Mouse (Mus musculus): ENCODE results near the gene Blnk. TPM values are rescaled to one million over a fixed set of nuclear protein-coding genes. Genes with fewer than 3 reads are reported as not detected.

The Blnk gene
- polyA plus RNA-seq, 1 experiment from 2014 or later, result 0.38 TPM

- DNase-seq (ENCODE audit: low spot score), result peak; percentile 45
- no peaks in the 10 kb centered on the region for H3K9me3 ChIP-seq
- H3K36me3 ChIP-seq, result no peaks in the 10 kb centered on the region
- 0 out of 2 replicates have a peak, but pooled peaks cover 3% of the 10 kb centered on the region for H3K4me1 ChIP-seq
- H3K4me3 ChIP-seq, result no peak overlapping the region
- H3K27me3 ChIP-seq (ENCODE audit: insufficient read depth, poor library complexity, severe bottlenecking), result no peaks in the 10 kb centered on the region
- H3K27ac ChIP-seq, result no peak overlapping the region
- 52% methylated on average over 21 of the region's 21 CpGs for WGBS
Observed at GRCm38 (mm10) chr19:40995449-40996401, 1.4 kb upstream of the Blnk start.

- Histone ChIP-seq H3K36me3 (no peaks in the 10 kb centered on the region), H3K4me1 (0 out of 2 replicates have a peak, but pooled peaks cover 3% of the 10 kb centered on the region), H3K9me3 (no peaks in the 10 kb centered on the region), H3K27me3 (ENCODE audit: insufficient read depth, poor library complexity, severe bottlenecking) (no peaks in the 10 kb centered on the region), H3K27ac (no peak overlapping the region), H3K4me3 (no peak overlapping the region)
- peak; percentile 42 for DNase-seq (ENCODE audit: low spot score)
- 52% methylated on average over 7 of the region's 7 CpGs for WGBS
Observed at GRCm38 (mm10) chr19:40994911-40995310, 576 bp upstream of the Blnk start.

GRCm38 (mm10) chr19:40993356-40993755 lies 979 bp downstream of the Blnk start:
- no peak for DNase-seq (ENCODE audit: low spot score)
- H3K4me1 ChIP-seq, result 0 out of 2 replicates have a peak, but pooled peaks cover 3% of the 10 kb centered on the region
- no peak overlapping the region for H3K4me3 ChIP-seq
- no peaks in the 10 kb centered on the region for H3K27me3 ChIP-seq (ENCODE audit: insufficient read depth, poor library complexity, severe bottlenecking)
- 87% methylated on average over 5 of the region's 5 CpGs for WGBS
- H3K9me3 ChIP-seq, result no peaks in the 10 kb centered on the region
- no peaks in the 10 kb centered on the region for H3K36me3 ChIP-seq
- no peak overlapping the region for H3K27ac ChIP-seq

GRCm38 (mm10) chr19:40992517-40993044 lies 1.8 kb downstream of the Blnk start:
- WGBS, result 74% methylated on average over 8 of the region's 8 CpGs
- Histone ChIP-seq H3K4me3 (no peak overlapping the region), H3K27me3 (ENCODE audit: insufficient read depth, poor library complexity, severe bottlenecking) (no peaks in the 10 kb centered on the region), H3K27ac (no peak overlapping the region), H3K4me1 (0 out of 2 replicates have a peak, but pooled peaks cover 3% of the 10 kb centered on the region), H3K36me3 (no peaks in the 10 kb centered on the region), H3K9me3 (no peaks in the 10 kb centered on the region)
- DNase-seq (ENCODE audit: low spot score), result peak; percentile 48

- no peak overlapping the region for H3K27ac ChIP-seq
- no peak overlapping the region for H3K4me3 ChIP-seq
- H3K9me3 ChIP-seq, result no peaks in the 10 kb centered on the region
- DNase-seq (ENCODE audit: low spot score), result peak; percentile 66
- H3K4me1 ChIP-seq, result 0 out of 2 replicates have a peak, but pooled peaks cover 3% of the 10 kb centered on the region
- H3K27me3 ChIP-seq (ENCODE audit: insufficient read depth, poor library complexity, severe bottlenecking), result no peaks in the 10 kb centered on the region
- no peaks in the 10 kb centered on the region for H3K36me3 ChIP-seq
- WGBS, result 83% methylated on average over 11 of the region's 11 CpGs
Observed at GRCm38 (mm10) chr19:40992096-40992495, 2.2 kb downstream of the Blnk start.

- DNase-seq (ENCODE audit: low spot score), result peak; percentile 50
- H3K27me3 ChIP-seq (ENCODE audit: insufficient read depth, poor library complexity, severe bottlenecking), result no peaks in the 10 kb centered on the region
- 79% methylated on average over 7 of the region's 7 CpGs for WGBS
- H3K27ac ChIP-seq, result no peak overlapping the region
- no peaks in the 10 kb centered on the region for H3K36me3 ChIP-seq
- 0 out of 2 replicates have a peak, but pooled peaks cover 3% of the 10 kb centered on the region for H3K4me1 ChIP-seq
- H3K9me3 ChIP-seq, result no peaks in the 10 kb centered on the region
- H3K4me3 ChIP-seq, result no peak overlapping the region
Observed at GRCm38 (mm10) chr19:40991626-40992025, 2.7 kb downstream of the Blnk start.

- 89% methylated on average over 17 of the region's 17 CpGs for WGBS
- DNase-seq (ENCODE audit: low spot score), result peak; percentile 31
- Histone ChIP-seq H3K27ac (no peak overlapping the region), H3K4me1 (0 out of 2 replicates have a peak, but pooled peaks cover 3% of the 10 kb centered on the region), H3K36me3 (no peaks in the 10 kb centered on the region), H3K9me3 (no peaks in the 10 kb centered on the region), H3K4me3 (no peak overlapping the region), H3K27me3 (ENCODE audit: insufficient read depth, poor library complexity, severe bottlenecking) (no peaks in the 10 kb centered on the region)
Observed at GRCm38 (mm10) chr19:40990781-40991343, 3.5 kb downstream of the Blnk start.

- DNase-seq (ENCODE audit: low spot score), result peak; percentile 31
- WGBS, result 76% methylated on average over 9 of the region's 9 CpGs
Observed at GRCm38 (mm10) chr19:40989961-40990600, 4.3 kb downstream of the Blnk start.

GRCm38 (mm10) chr19:40988856-40989255 lies 5.5 kb downstream of the Blnk start:
- Histone ChIP-seq H3K27me3 (ENCODE audit: insufficient read depth, poor library complexity, severe bottlenecking) (no peaks in the 10 kb centered on the region), H3K4me3 (no peak overlapping the region), H3K27ac (no peak overlapping the region), H3K9me3 (no peaks in the 10 kb centered on the region), H3K36me3 (no peaks in the 10 kb centered on the region), H3K4me1 (no peaks in the 10 kb centered on the region)
- WGBS, result 71% methylated on average over 5 of the region's 5 CpGs
- peak; percentile 52 for DNase-seq (ENCODE audit: low spot score)

More at GRCm38 (mm10) chr19:40989961-40990600, 4.3 kb downstream of the Blnk start:
- H3K4me3 ChIP-seq, result no peak overlapping the region
- no peaks in the 10 kb centered on the region for H3K36me3 ChIP-seq
- H3K27ac ChIP-seq, result no peak overlapping the region
- H3K9me3 ChIP-seq, result no peaks in the 10 kb centered on the region
- 0 out of 2 replicates have a peak, but pooled peaks cover 2% of the 10 kb centered on the region for H3K4me1 ChIP-seq
- H3K27me3 ChIP-seq (ENCODE audit: insufficient read depth, poor library complexity, severe bottlenecking), result no peaks in the 10 kb centered on the region

GRCm38 (mm10) chr19:40984536-40984935 lies 9.8 kb downstream of the Blnk start:
- H3K4me3 ChIP-seq, result no peak overlapping the region
- H3K9me3 ChIP-seq, result no peaks in the 10 kb centered on the region
- 86% methylated on average over 1 of the region's 1 CpGs for WGBS
- DNase-seq (ENCODE audit: low spot score), result peak; percentile 28
- H3K27ac ChIP-seq, result no peak overlapping the region
- no peaks in the 10 kb centered on the region for H3K4me1 ChIP-seq
- no peaks in the 10 kb centered on the region for H3K27me3 ChIP-seq (ENCODE audit: insufficient read depth, poor library complexity, severe bottlenecking)
- H3K36me3 ChIP-seq, result no peaks in the 10 kb centered on the region

GRCm38 (mm10) chr19:40980671-40981070 lies 13.7 kb downstream of the Blnk start:
- WGBS, result 77% methylated on average over 5 of the region's 5 CpGs
- no peaks in the 10 kb centered on the region for H3K9me3 ChIP-seq
- no peaks in the 10 kb centered on the region for H3K27me3 ChIP-seq (ENCODE audit: insufficient read depth, poor library complexity, severe bottlenecking)
- H3K36me3 ChIP-seq, result no peaks in the 10 kb centered on the region
- H3K4me1 ChIP-seq, result no peaks in the 10 kb centered on the region
- H3K27ac ChIP-seq, result no peak overlapping the region
- DNase-seq (ENCODE audit: low spot score), result peak; percentile 36
- H3K4me3 ChIP-seq, result no peak overlapping the region

- Histone ChIP-seq H3K4me3 (no peak overlapping the region), H3K36me3 (no peaks in the 10 kb centered on the region), H3K27ac (no peak overlapping the region), H3K27me3 (ENCODE audit: insufficient read depth, poor library complexity, severe bottlenecking) (no peaks in the 10 kb centered on the region), H3K9me3 (no peaks in the 10 kb centered on the region), H3K4me1 (no peaks in the 10 kb centered on the region)
- DNase-seq (ENCODE audit: low spot score), result no peak
- WGBS, result 48% methylated on average over 5 of the region's 5 CpGs
Observed at GRCm38 (mm10) chr19:40978026-40978425, 16.3 kb downstream of the Blnk start.
